Mouse (Mus musculus) liver, adult 2 months (tissue): ENCODE data around the gene Fam107a.

ENCODE experiments used
- CTCF ChIP-seq: fragments of 200-500 bp; IDR thresholded peaks from 2 replicates; pipeline ENCODE4 v1.5.1; 2011; ENCODE audit warnings: low read depth, low read length, control low read depth
- POLR2A ChIP-seq: fragments of 200-500 bp; IDR thresholded peaks from 2 replicates; pipeline ENCODE4 v1.6.1; 2011; ENCODE audit warnings: low read length, control low read depth; ENCODE audit not compliant: insufficient read depth; ENCODE audit errors: extremely low read depth

GRCm38 (mm10) chr14:8317194-8318097, at the start of gene Fam107a:
- TF ChIP-seq CTCF (no peak), POLR2A (no peak)
